Mouse (Mus musculus) gastrocnemius, adult 18-20 months (tissue): ENCODE results near the gene Mtmr1. TPM values are rescaled to one million over a fixed set of nuclear protein-coding genes. Genes with fewer than 3 reads are reported as not detected.

Source experiments
- DNase-seq: peaks from one replicate; pipeline ENCODE4 v3.0.0; 2021; ENCODE audit warnings: low spot score
- total RNA-seq, 2 experiments: library from RNA; stranded (reverse); gene quantifications; 2 replicates each; pipeline ENCODE4 v1.2.3; 2021

Mtmr1 gene
- total RNA-seq, 2 experiments from 2014 or later: 36.8 to 42.5 TPM

DNA sequence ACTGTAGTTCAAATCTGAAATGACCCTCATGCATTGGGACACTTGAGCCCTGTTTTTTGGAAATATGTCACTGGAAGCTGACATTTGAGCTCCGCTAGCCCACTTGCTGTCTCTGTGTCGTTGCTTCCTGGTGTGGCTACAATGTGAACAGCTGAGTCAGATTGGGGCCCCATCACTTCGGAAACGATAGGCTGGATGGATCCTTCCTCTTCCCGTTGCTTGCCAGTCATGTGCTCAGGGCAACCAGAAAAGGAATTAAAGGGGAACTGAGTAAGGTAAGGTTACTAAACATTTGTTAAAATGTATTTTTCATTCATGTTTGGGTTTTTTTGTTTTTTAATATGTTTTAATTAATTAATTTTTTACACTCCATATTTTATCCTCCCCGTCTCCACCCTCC, 74.9 kb downstream of the Mtmr1 start:
- DNase-seq: no peak

GRCm38 (mm10) chrX:71442916-71443315, 78.4 kb downstream of the Mtmr1 start:
- DNase-seq: no peak

DNA sequence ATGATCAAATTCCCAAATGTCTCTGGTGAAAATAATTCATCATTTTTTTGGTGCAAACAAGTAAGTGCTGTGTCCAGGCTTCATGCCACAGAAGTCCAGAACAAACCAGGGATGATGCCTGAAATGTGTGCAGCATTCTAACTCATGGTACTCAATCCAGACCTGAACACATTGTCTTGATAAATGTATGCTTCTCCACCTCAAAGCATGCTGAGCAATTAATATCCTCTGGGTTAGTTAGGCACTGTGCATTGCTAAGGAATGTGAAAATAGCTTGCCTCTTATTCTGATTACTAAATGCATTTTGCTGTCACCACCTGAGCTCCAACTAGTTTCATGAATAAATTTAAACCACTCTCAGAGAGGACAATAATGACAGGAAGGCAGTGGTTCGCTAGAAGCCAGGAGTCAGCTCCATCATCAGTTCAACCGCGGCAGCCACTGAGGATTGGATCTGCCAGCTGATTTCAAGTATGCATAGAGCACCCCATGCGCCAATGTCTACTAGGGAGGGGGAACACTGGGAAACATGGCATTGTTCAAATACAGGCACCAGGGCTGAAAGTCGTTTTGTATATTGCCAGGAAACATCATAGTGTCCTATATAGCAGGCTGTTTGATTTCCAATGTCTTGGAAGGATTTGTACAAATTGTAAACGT, 91.6 kb downstream of the Mtmr1 start:
- no peak for DNase-seq

GRCm38 (mm10) chrX:71464138-71464826, 99.7 kb downstream of the Mtmr1 start:
- DNase-seq: no peak

DNA sequence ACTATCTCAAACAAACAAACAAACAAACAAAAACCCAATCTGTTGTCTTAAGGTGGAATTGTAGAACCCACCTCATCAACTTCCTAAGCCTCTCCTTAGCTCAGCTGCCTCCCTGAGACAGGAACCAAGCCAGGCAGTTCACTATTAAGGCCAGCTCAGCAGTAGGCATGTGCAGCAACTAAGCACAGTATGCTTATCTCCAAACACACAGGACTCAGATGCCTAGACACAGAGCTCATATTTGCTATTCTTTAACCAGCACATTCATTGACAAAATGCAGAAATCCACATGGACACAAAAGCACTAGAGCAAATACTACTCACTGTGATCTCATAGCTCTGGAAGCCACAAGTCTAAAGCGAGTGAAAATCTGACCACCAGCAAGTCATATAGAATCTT, 100.9 kb downstream of the Mtmr1 start:
- DNase-seq: no peak

GRCm38 (mm10) chrX:71467491-71467890, 102.9 kb downstream of the Mtmr1 start:
- peak; percentile 44 for DNase-seq

Other genes with a start within 250 kb of the Mtmr1 start
- 10 to 100 TPM; 11.8 to 12.1 TPM for gene Mtm1, start 154.0 kb upstream of the Mtmr1 start, total RNA-seq
- 10 to 100 TPM; 52.5 to 59.3 TPM for gene Cd99l2, start 128.1 kb downstream of the Mtmr1 start, total RNA-seq
- gene Hmgb3, start 191.2 kb downstream of the Mtmr1 start, total RNA-seq: 10 to 100 TPM in 1 of 2 experiments, 1 to 10 TPM in 1; 8.1 to 12.8 TPM